Mouse (Mus musculus) testis, postnatal 14 days (tissue): ENCODE results near the gene Nae1.

ENCODE experiments used
- DNase-seq: peaks from one replicate; pipeline ENCODE4 v3.0.0; 2021; ENCODE audit warnings: low spot score

Nae1 gene

DNA sequence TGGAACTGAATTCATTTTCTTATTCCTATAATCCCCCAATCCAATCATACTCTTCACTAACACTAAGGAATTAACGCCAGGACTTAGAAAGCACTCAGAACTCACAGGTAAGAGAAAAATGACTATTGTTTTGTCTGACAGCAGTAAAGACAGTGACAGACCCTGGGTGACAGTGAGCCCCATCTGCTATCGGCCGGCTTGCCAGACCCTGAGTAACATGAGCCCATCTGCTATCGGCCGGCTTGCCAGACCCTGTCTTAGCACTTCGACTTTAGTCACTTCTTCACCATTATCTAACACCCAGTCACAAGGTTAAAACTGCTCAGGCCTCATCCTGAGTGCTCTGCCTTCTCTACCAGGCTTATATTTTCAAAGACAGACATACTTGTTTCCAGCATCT is 4.8 kb downstream of the Nae1 start:
- no peak for DNase-seq

DNA sequence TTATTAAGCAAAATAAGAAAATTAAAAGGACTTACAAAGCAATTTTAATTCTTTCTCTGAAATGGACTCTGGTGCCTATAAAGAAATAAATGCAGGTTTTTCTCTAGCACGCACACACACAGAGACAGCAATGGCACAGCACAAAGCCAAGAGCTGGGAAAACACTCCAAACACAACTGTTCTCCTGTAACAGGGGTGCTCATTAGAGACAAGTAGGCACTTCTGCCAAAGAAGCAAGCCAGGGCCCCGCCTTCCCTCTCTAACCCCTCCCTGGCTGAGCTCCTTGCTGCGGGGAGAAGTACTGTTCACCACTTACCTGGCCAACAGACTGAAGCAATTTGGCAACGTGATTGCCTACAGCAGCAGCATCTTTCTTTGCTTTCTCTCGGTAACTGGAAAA is 16.6 kb downstream of the Nae1 start:
- no peak for DNase-seq

DNA sequence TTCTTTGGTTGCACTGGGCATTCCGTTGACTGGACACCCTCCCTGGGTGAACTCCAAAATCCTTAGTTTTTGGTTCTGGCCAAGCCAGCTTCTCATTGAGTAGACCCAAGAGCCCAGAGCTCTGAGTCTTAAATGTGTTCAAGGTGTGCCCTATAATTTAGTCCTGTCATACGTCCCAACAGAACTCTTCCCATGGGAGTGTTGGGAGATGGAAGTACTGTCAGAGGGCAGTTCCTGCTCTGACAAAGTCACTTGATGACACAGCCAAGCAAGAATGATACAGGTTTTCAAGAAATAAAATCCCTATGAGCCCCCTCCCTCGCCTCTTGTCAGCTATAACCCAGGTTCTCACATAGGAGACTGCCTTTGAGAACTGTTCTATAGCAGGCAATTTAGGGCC is 24.3 kb downstream of the Nae1 start:
- no peak for DNase-seq

DNA sequence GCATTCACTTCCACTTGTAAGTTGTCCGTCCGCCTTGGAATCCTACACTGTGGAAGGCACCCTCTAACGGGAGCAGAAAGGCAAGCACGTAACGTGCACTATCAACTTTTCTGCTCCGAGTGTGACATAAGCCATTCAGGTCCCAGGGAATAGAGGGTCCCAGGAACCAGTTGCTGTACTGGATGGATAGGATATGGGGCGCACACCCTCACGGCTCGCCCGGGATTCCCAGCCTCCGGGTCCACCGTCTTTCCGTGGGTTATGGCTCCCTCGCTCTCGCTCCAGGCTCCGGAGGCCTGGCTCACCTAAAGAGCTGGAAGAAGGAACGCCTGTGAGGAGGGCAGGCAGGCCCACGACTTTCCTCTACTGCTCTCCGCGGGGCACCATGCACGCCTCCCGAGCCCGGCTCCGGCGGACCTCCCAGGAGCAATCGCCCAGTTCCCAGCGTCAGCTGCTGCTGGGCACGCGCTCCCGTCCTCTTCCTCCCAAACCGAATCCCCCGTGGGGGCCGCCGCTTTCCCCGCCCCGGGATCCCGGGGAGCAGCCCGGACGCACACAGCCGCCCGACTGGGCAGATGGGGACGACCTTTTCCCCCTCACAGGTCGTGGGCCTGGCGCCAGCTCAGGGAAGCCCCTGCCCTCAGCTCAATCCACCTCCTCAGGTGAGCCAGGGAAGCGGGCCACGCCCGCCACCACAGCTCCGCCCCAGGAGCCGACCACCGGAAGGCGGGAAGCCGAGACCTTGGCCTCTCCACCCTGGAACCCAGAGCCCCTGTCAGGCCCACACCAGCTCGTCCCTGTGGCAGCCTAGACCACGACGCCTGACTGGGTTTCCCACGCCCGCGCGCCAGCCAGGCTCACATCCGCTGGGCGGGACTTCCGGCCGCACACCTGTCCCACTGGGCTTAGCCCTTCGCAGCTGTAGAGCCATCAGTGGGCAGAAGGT is 25.1 kb downstream of the Nae1 start, which contains the start of gene Terb1:
Terb1 (minus strand) TSS at position 850 of the 946 bp plus-strand sequence.
- peak; percentile 86 for DNase-seq

DNA sequence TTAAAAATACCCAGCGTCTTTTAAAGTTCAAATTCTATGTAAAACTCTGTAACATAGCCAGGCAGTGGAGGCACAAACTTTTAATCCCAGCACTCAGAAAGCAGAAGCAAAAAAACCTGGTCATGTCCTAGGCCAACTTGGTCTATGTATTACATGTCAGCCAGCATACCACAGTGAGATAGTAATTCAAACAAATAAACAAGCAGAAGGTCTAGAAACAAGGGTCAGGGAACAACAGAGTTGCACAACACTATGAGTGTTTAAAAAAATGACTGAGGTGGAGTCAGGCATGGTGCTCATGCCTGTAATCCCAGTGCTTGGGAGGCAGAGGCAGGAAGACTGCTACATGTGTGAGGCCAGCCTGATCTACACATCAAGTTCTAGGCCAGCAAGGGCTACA is 55.3 kb downstream of the Nae1 start:
- no peak for DNase-seq

DNA sequence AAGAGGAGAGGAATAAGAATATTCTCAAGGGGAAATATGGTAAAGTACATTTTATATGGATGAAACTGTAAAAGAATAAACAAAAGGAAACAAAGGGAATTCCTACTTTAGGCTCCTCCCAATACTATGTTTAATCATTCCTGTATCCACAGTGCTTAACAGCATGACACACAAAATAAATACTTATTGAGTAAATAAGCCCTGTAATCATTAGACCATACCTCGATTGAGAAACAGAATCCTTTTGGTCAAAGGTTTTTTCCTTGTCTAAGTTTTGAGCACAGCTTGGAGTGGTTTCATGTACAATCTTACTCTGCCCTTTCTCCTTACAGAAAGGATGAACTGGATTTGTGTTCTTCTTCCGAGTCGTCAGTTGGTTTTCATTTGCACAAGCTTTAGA is 62.0 kb downstream of the Nae1 start:
- DNase-seq: no peak

DNA sequence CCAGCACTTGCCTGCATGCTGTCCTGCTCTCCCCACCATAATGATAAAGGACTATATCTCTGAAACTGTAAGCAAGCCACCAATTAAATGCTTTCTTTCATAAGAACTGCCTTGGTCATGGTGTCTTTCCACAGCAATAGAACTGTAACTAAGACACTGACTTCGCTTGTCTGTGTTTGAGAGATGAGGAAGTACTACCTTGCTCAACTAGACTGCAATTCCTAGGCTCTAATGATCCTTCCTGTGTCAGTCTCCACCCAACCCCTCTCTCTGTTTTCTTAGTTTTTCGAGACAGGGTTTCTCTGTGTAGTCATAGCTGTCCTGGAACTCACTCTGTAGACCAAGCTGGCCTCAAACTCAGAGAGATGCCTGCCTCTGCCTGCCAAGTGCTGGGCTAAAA is 67.0 kb downstream of the Nae1 start:
- no peak for DNase-seq
